Mouse (Mus musculus) MN1 (cell line): ENCODE measurements around the gene Hsf2bp.

ENCODE experiments used
- DNase-seq: peaks from one replicate; pipeline ENCODE4 v3.0.0-alpha.2; 2016; ENCODE audit warnings: low spot score

The Hsf2bp gene

GRCm38 (mm10) chr17:31905201-31905790 is 130.9 kb downstream of the Hsf2bp start:
- no peak for DNase-seq

GRCm38 (mm10) chr17:31904036-31904435 is 132.1 kb downstream of the Hsf2bp start:
- no peak for DNase-seq

- no peak for DNase-seq
These were observed 133.4 kb downstream of the Hsf2bp start for GRCm38 (mm10) chr17:31902630-31903198.

- DNase-seq, result no peak
These were observed 134.5 kb downstream of the Hsf2bp start for GRCm38 (mm10) chr17:31901461-31902204.

- DNase-seq, result no peak
These were observed 137.2 kb downstream of the Hsf2bp start for GRCm38 (mm10) chr17:31898941-31899340.

GRCm38 (mm10) chr17:31897186-31897793 is 138.9 kb downstream of the Hsf2bp start:
- no peak for DNase-seq

- DNase-seq, result no peak
These were observed 139.4 kb downstream of the Hsf2bp start for GRCm38 (mm10) chr17:31896751-31897150.

- no peak for DNase-seq
These were observed 139.8 kb downstream of the Hsf2bp start for GRCm38 (mm10) chr17:31896311-31896710.
